Mouse (Mus musculus) embryonic facial prominence, embryonic 11.5 days (tissue): Measurements from ENCODE around the gene Hist1h2bl. TPM values are rescaled to one million over a fixed set of nuclear protein-coding genes. Genes with fewer than 3 reads are reported as not detected.
A peak's percentile ranks its signal among the peaks of the same experiment; 100 is the strongest.
"Not testable (repeated sequence)": the region's sequence is repeated elsewhere in the genome, so short reads cannot be mapped to it uniquely, and the experiment has no call there.

Source experiments
- ATAC-seq: fragments of 200-750 bp; cut with Nextera tagmentation; replicated peaks from 2 replicates; pipeline ENCODE4 v1.8.0; 2017; ENCODE audit warnings: low read depth; ENCODE audit not compliant: insufficient number of reproducible peaks, low FRiP score, low TSS enrichment
- DNase-seq: peaks from one replicate; pipeline ENCODE4 v3.0.0-alpha.2; 2015; ENCODE audit warnings: low spot score
- H3K27ac ChIP-seq: fragments of 300-500 bp; sonication (generic); replicated peaks from 2 replicates; pipeline ENCODE4 v1.5.1; 2014; ENCODE audit warnings: mild to moderate bottlenecking, low read depth, low read length, control low read depth
- H3K27me3 ChIP-seq: fragments of 300-500 bp; sonication (generic); 2 replicates; pipeline ENCODE4 v1.6.1; 2014; ENCODE audit warnings: mild to moderate bottlenecking, low read length, moderate library complexity, mixed read lengths; ENCODE audit not compliant: control insufficient read depth, insufficient read depth
- H3K36me3 ChIP-seq: fragments of 300-500 bp; sonication (generic); replicated peaks from 2 replicates; pipeline ENCODE4 v1.6.1; 2014; ENCODE audit warnings: low read depth, mild to moderate bottlenecking, low read length, moderate library complexity, mixed read lengths; ENCODE audit not compliant: control insufficient read depth, insufficient read depth
- H3K4me1 ChIP-seq: fragments of 300-500 bp; sonication (generic); 2 replicates; pipeline ENCODE4 v1.6.1; 2014; ENCODE audit warnings: low read length, mixed read lengths; ENCODE audit not compliant: control insufficient read depth, insufficient read depth
- H3K4me2 ChIP-seq: fragments of 300-500 bp; sonication (generic); 2 replicates; pipeline ENCODE4 v1.6.1; 2014; ENCODE audit warnings: low read depth, mild to moderate bottlenecking, control low read depth, low read length, moderate library complexity
- H3K4me3 ChIP-seq: fragments of 300-500 bp; sonication (generic); 2 replicates; pipeline ENCODE4 v1.5.1; 2014; ENCODE audit warnings: low read depth, low read length, control low read depth
- H3K9ac ChIP-seq: fragments of 300-500 bp; sonication (generic); replicated peaks from 2 replicates; pipeline ENCODE4 v1.6.1; 2014; ENCODE audit warnings: mild to moderate bottlenecking, control low read depth, low read length
- H3K9me3 ChIP-seq: fragments of 300-500 bp; sonication (generic); replicated peaks from 2 replicates; pipeline ENCODE4 v1.6.1; 2016; ENCODE audit warnings: mild to moderate bottlenecking, low read length, inconsistent platforms, mixed read lengths; ENCODE audit not compliant: control insufficient read depth
- WGBS: fragments of 180-500 bp; shearing (Covaris S2); extraction: QIAGEN DNeasy Blood & Tissue Kit; methylation state at CpG from one replicate; pipeline ENCODE4 v1.1.7; 2014; 5-methylcytosine and 5-hydroxymethylcytosine counted together
- polyA plus RNA-seq: library from polyadenylated mRNA; unstranded; fragments of >200 nt; fragmentation: Nextera tagmentation; extraction: Ambion mirVana; gene quantifications from 2 replicates; pipeline ENCODE4 v1.2.1, GENCODE M21; 2014

Gene Hist1h2bl
- polyA plus RNA-seq, 1 experiment from 2014 or later: 4.6 TPM

GRCm38 (mm10) chr13:21751417-21751816, 35.5 kb upstream of the Hist1h2bl start:
- H3K4me1 ChIP-seq: no peaks in the 10 kb centered on the region
- DNase-seq (no peak), ATAC-seq (no peak)
- H3K9ac ChIP-seq: no peak overlapping the region
- H3K9me3 ChIP-seq: no peaks in the 10 kb centered on the region
- H3K4me2 ChIP-seq: no peak overlapping the region
- H3K4me3 ChIP-seq: no peak overlapping the region
- no peaks in the 10 kb centered on the region for H3K27me3 ChIP-seq
- peak overlapping the region; percentile 52; the same call in 1 of the 2 replicates for H3K27ac ChIP-seq
- H3K36me3 ChIP-seq: no peaks in the 10 kb centered on the region

DNA sequence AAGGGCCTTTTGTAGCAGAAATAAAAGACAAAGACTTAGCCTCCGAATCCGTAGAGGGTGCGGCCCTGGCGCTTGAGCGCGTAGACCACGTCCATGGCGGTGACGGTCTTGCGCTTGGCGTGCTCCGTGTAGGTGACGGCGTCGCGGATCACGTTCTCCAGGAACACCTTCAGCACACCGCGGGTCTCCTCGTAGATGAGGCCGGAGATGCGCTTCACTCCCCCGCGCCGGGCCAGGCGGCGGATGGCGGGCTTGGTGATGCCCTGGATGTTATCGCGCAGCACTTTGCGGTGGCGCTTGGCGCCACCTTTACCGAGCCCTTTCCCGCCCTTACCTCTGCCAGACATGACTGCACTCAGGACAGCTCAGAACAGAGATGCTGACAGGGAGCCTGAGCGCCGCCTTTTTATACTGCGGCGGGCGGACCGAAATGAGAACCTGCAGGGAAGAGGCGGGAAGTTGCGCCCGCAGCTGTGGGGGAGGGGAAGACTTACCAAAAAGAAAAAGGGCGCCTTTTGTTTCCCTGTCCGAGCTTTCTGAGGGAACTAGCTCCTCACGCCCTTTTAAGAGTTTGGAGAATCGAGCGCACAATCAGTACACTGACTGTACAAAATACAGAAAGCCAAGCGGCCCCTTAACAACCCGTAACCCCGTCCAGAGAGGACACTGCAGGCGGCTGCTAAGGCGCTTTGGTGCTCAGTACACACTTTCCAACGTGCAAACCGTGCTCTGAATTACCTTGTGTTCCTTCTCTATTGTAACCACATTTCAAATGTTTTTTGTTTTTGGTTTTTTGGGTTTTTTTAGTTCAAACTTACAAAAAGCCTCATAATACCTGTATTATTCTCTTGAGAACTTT, 34.4 kb upstream of the Hist1h2bl start, which contains the start of gene Hist1h4k:
Hist1h4k (minus strand) TSS at position 347 of the 859 bp plus-strand sequence.
- H3K9ac ChIP-seq: peak within 1 kb of the TSS; percentile 65
- H3K27me3 ChIP-seq, H3K4me1 ChIP-seq, H3K36me3 ChIP-seq, H3K9me3 ChIP-seq: not testable (repeated sequence)
- ATAC-seq (peak; percentile 89), DNase-seq (peak; percentile 94)
- H3K4me3 ChIP-seq: peak within 1 kb of the TSS; percentile 56
- WGBS: under 1% methylated on average over 40 of the region's 56 CpGs
- peak within 1 kb of the TSS; percentile 87 for H3K4me2 ChIP-seq
- peak within 1 kb of the TSS; percentile 97 for H3K27ac ChIP-seq

DNA sequence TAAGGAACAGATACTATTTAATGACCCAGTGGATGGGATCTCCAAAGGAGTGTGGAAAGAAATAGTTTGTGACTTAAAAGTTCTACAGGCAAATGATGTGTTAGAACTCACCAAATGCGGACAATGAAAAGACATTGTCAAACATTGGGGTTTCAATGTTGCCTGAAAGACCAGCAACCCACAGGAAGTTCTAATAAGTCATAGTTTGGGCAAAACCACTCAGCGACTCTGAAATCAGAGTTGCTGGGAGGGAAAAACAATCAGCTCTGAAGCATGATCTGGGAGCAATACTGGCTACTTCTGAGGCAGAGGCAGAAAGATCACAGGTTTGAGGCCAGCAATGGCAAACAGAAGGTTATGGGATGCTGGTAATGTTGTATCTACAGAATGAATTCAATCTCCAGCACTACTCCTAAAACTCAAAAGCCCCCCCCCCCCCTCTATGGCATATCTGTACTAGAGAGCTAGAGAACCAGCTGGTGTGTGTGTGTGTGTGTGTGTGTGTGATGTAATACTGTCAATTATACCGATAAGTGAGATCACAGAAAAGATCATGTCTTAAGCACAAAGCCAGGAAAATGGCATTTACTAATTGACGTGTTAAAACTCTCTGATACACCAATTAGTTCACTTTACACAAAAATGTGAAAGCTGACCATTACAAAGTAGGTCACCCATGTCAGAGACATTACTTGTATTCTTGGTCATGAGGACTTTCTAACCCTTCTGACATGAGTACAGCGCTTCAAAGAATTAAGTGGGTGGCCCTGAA, 33.6 kb upstream of the Hist1h2bl start:
- DNase-seq: peak; percentile 69
- H3K9me3 ChIP-seq: no peaks in the 10 kb centered on the region
- ATAC-seq: no peak; the same call in 1 of the 2 replicates

DNA sequence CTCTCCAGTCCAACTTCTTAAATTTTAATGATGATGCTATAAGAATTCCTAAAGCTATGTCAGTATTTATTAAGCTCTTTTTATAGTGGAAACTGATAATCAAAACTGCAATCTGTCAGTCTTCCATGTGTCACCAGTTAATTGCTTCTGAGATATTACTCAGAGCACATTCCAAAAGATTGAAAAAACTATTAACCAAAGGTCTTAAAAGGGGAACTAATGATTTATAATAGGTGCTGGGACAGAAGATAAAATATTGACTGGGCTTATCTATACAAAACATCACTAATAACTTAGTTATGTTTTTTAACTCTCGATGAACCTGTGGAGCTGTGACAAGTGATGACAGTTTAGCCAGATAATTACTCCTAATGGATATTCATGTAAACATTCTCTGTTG, 29.1 kb upstream of the Hist1h2bl start:
- DNase-seq (no peak), ATAC-seq (no peak)
- Histone ChIP-seq H3K9me3 (no peaks in the 10 kb centered on the region), H3K27ac (no peak overlapping the region), H3K4me3 (no peak overlapping the region), H3K27me3 (no peaks in the 10 kb centered on the region), H3K36me3 (no peaks in the 10 kb centered on the region), H3K4me1 (no peaks in the 10 kb centered on the region), H3K9ac (no peak overlapping the region), H3K4me2 (no peak overlapping the region)
- 84% methylated on average over 1 of the region's 1 CpGs for WGBS

More for the DNA sequence above, 33.6 kb upstream of the Hist1h2bl start:
- H3K9ac ChIP-seq: peak overlapping the region; percentile 65
- peak overlapping the region; percentile 87 for H3K4me2 ChIP-seq
- peak overlapping the region; percentile 56 for H3K4me3 ChIP-seq
- no peaks in the 10 kb centered on the region for H3K36me3 ChIP-seq
- H3K27ac ChIP-seq: peak overlapping the region; percentile 97
- WGBS: 5% methylated on average over 5 of the region's 5 CpGs
- no peaks in the 10 kb centered on the region for H3K4me1 ChIP-seq
- no peaks in the 10 kb centered on the region for H3K27me3 ChIP-seq

DNA sequence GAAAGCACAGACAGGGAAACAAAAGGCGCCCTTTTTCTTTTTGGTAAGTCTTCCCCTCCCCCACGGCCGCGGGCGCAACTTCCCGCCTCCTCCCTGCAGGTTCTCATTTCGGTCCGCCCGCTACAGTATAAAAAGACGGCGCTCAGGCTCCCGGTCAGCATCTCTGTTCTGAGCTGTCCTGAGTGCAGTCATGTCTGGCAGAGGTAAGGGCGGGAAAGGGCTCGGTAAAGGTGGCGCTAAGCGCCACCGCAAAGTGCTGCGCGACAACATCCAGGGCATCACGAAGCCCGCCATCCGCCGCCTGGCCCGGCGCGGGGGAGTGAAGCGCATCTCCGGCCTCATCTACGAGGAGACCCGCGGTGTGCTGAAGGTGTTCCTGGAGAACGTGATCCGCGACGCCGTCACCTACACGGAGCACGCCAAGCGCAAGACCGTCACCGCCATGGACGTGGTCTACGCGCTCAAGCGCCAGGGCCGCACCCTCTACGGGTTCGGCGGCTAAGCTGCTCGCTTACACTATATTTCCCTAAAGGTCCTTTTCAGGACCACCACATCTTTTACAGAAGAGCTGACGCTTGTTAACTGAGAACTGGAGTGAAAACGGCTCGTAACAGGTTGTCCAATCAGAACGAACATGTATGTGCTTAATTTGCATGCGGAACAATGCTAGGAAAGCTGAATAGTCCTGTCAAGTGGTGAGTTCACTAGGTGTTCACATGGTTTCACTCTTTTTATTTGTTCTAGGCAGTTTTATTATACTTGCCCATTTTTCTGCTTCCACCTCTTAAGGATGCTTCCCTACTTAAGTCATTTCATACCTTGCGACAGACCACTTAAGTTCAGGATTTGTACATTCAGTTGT, 19.2 kb upstream of the Hist1h2bl start, which contains the start of gene Hist1h4j:
Hist1h4j (plus strand) TSS at position 159 of the 862 bp plus-strand sequence.
- H3K36me3 ChIP-seq, H3K27me3 ChIP-seq, H3K4me1 ChIP-seq, H3K9me3 ChIP-seq: not testable (repeated sequence)
- under 1% methylated on average over 43 of the region's 56 CpGs for WGBS
- Histone ChIP-seq H3K9ac (peak within 1 kb of the TSS; percentile 63), H3K4me3 (peak within 1 kb of the TSS; percentile 50), H3K27ac (peak within 1 kb of the TSS; percentile 95), H3K4me2 (peak within 1 kb of the TSS; percentile 58)
- ATAC-seq (peak; percentile 92), DNase-seq (peak; percentile 93)

- H3K27ac ChIP-seq: peak overlapping the region; percentile 95
- no peaks in the 10 kb centered on the region for H3K36me3 ChIP-seq
- peak overlapping the region; percentile 49 for H3K4me2 ChIP-seq
- DNase-seq (peak; percentile 96), ATAC-seq (peak; percentile 85)
- no peaks in the 10 kb centered on the region for H3K27me3 ChIP-seq
- H3K9ac ChIP-seq: peak overlapping the region; percentile 63
- no peaks in the 10 kb centered on the region for H3K9me3 ChIP-seq
- H3K4me3 ChIP-seq: peak overlapping the region; percentile 50
- no peaks in the 10 kb centered on the region for H3K4me1 ChIP-seq
- WGBS: 0% methylated on average over 21 of the region's 21 CpGs
Observed at GRCm38 (mm10) chr13:21734010-21734905, 18.3 kb upstream of the Hist1h2bl start.

- H3K9me3 ChIP-seq: no peaks in the 10 kb centered on the region
- ATAC-seq (peak; percentile 31), DNase-seq (peak; percentile 63)
- H3K36me3 ChIP-seq: no peaks in the 10 kb centered on the region
- no peak overlapping the region for H3K4me2 ChIP-seq
- WGBS: 65% methylated on average over 5 of the region's 5 CpGs
- peak overlapping the region; percentile 95 for H3K27ac ChIP-seq
- no peaks in the 10 kb centered on the region for H3K27me3 ChIP-seq
- H3K4me1 ChIP-seq: no peaks in the 10 kb centered on the region
- no peak overlapping the region for H3K4me3 ChIP-seq
- peak overlapping the region; percentile 63 for H3K9ac ChIP-seq
Observed at GRCm38 (mm10) chr13:21733466-21733865, 17.5 kb upstream of the Hist1h2bl start.
